Mouse (Mus musculus): ENCODE data around the gene Tbc1d1.

Tbc1d1 gene

GRCm38 (mm10) chr5:64277646-64278191 lies 121.6 kb downstream of the Tbc1d1 start:
- no peak for DNase-seq (ENCODE audit: low read depth, low spot score)

GRCm38 (mm10) chr5:64279668-64280067 lies 123.6 kb downstream of the Tbc1d1 start:
- DNase-seq (ENCODE audit: low read depth, low spot score), result no peak

GRCm38 (mm10) chr5:64280191-64280590 lies 124.1 kb downstream of the Tbc1d1 start:
- DNase-seq (ENCODE audit: low read depth, low spot score), result no peak

GRCm38 (mm10) chr5:64280613-64281012 lies 124.5 kb downstream of the Tbc1d1 start:
- DNase-seq (ENCODE audit: low read depth, low spot score), result no peak

GRCm38 (mm10) chr5:64281674-64282073 lies 125.6 kb downstream of the Tbc1d1 start:
- DNase-seq (ENCODE audit: low read depth, low spot score), result no peak

GRCm38 (mm10) chr5:64282594-64282993 lies 126.5 kb downstream of the Tbc1d1 start:
- no peak for DNase-seq (ENCODE audit: low read depth, low spot score)

- no peak for DNase-seq (ENCODE audit: low read depth, low spot score)
Observed at GRCm38 (mm10) chr5:64285289-64285688, 129.2 kb downstream of the Tbc1d1 start.

GRCm38 (mm10) chr5:64285851-64286250 lies 129.7 kb downstream of the Tbc1d1 start:
- DNase-seq (ENCODE audit: low read depth, low spot score), result no peak

GRCm38 (mm10) chr5:64287287-64287686 lies 131.2 kb downstream of the Tbc1d1 start:
- no peak for DNase-seq (ENCODE audit: low read depth, low spot score)

GRCm38 (mm10) chr5:64288031-64288928 lies 132.2 kb downstream of the Tbc1d1 start:
- DNase-seq (ENCODE audit: low read depth, low spot score), result no peak

- DNase-seq (ENCODE audit: low read depth, low spot score), result peak; percentile 87
Observed at GRCm38 (mm10) chr5:64289202-64290060, 133.3 kb downstream of the Tbc1d1 start.

GRCm38 (mm10) chr5:64290061-64290345 lies 133.9 kb downstream of the Tbc1d1 start:
- no peak for DNase-seq (ENCODE audit: low read depth, low spot score)

- no peak for DNase-seq (ENCODE audit: low read depth, low spot score)
Observed at GRCm38 (mm10) chr5:64291657-64292056, 135.6 kb downstream of the Tbc1d1 start.

GRCm38 (mm10) chr5:64295621-64296020 lies 139.5 kb downstream of the Tbc1d1 start:
- no peak for DNase-seq (ENCODE audit: low read depth, low spot score)

GRCm38 (mm10) chr5:64296328-64296727 lies 140.2 kb downstream of the Tbc1d1 start:
- DNase-seq (ENCODE audit: low read depth, low spot score), result no peak

- DNase-seq (ENCODE audit: low read depth, low spot score), result no peak
Observed at GRCm38 (mm10) chr5:64297100-64297499, 141.0 kb downstream of the Tbc1d1 start.

GRCm38 (mm10) chr5:64298331-64299036 lies 142.4 kb downstream of the Tbc1d1 start:
- DNase-seq (ENCODE audit: low read depth, low spot score), result peak; percentile 81

GRCm38 (mm10) chr5:64299508-64300324 lies 143.6 kb downstream of the Tbc1d1 start:
- no peak for DNase-seq (ENCODE audit: low read depth, low spot score)

- DNase-seq (ENCODE audit: low read depth, low spot score), result no peak
Observed at GRCm38 (mm10) chr5:64301246-64301645, 145.1 kb downstream of the Tbc1d1 start.

GRCm38 (mm10) chr5:64307289-64307688 lies 151.2 kb downstream of the Tbc1d1 start:
- no peak for DNase-seq (ENCODE audit: low read depth, low spot score)

- DNase-seq (ENCODE audit: low read depth, low spot score), result no peak
Observed at GRCm38 (mm10) chr5:64312295-64312694, 156.2 kb downstream of the Tbc1d1 start.
